Mouse (Mus musculus) liver, adult 2 months (tissue): ENCODE results near the gene Reep3.

Experiments
- CTCF ChIP-seq: fragments of 200-500 bp; IDR thresholded peaks from 2 replicates; pipeline ENCODE4 v1.5.1; 2011; ENCODE audit warnings: low read depth, low read length, control low read depth
- POLR2A ChIP-seq: fragments of 200-500 bp; IDR thresholded peaks from 2 replicates; pipeline ENCODE4 v1.6.1; 2011; ENCODE audit warnings: low read length, control low read depth; ENCODE audit not compliant: insufficient read depth; ENCODE audit errors: extremely low read depth

DNA sequence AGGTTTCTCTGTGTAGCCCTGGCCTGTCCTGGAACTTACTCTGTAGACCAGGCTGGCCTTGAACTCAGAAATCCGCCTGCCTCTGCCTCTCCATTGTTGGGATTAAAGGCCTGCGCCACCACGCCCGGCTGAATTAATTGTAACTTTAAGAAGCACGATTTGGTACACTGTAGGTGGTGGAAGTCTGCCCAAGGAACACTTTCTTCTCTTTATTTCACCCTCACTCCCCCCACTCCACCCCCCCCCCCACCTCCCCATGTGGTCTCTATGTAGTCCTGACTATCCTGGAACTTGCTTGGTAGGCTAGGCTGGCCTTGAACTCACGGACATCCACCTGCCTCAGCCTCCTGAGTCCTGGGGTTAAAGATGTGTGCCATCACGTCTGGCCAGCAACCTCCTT lies 47.1 kb downstream of the Reep3 start:
- TF ChIP-seq POLR2A (no peak), CTCF (no peak)
